Mouse (Mus musculus): ENCODE results near the gene Tspo.
A peak's percentile ranks its signal among the peaks of the same experiment; 100 is the strongest.

The Tspo gene

GRCm38 (mm10) chr15:83583419-83584156 lies 20.2 kb downstream of the Tspo start:
- DNase-seq (ENCODE audit: low read depth): no peak

GRCm38 (mm10) chr15:83584741-83585220 lies 21.4 kb downstream of the Tspo start:
- no peak for DNase-seq (ENCODE audit: low read depth)

- no peak for DNase-seq (ENCODE audit: low read depth)
Observed at GRCm38 (mm10) chr15:83590841-83591240, 27.4 kb downstream of the Tspo start.

- no peak for DNase-seq (ENCODE audit: low read depth)
Observed at GRCm38 (mm10) chr15:83591758-83592157, 28.4 kb downstream of the Tspo start.

- no peak for DNase-seq (ENCODE audit: low read depth)
Observed at GRCm38 (mm10) chr15:83592260-83593188, 29.1 kb downstream of the Tspo start.

GRCm38 (mm10) chr15:83593189-83593585 lies 29.8 kb downstream of the Tspo start:
- no peak for DNase-seq (ENCODE audit: low read depth)

- DNase-seq (ENCODE audit: low read depth): no peak
Observed at GRCm38 (mm10) chr15:83593702-83594512, 30.5 kb downstream of the Tspo start.

GRCm38 (mm10) chr15:83594513-83595363 lies 31.3 kb downstream of the Tspo start, which contains the start of gene Ttll12:
Ttll12 (minus strand) TSS chr15:83595157.
- DNase-seq (ENCODE audit: low read depth): peak; percentile 89

- no peak for DNase-seq (ENCODE audit: low read depth)
Observed at GRCm38 (mm10) chr15:83595364-83595711, 31.9 kb downstream of the Tspo start.

GRCm38 (mm10) chr15:83596833-83597232 lies 33.4 kb downstream of the Tspo start:
- no peak for DNase-seq (ENCODE audit: low read depth)

- DNase-seq (ENCODE audit: low read depth): no peak
Observed at GRCm38 (mm10) chr15:83601185-83601584, 37.8 kb downstream of the Tspo start.

GRCm38 (mm10) chr15:83602372-83603045 lies 39.1 kb downstream of the Tspo start:
- no peak for DNase-seq (ENCODE audit: low read depth)

GRCm38 (mm10) chr15:83603046-83603396 lies 39.6 kb downstream of the Tspo start:
- DNase-seq (ENCODE audit: low read depth): no peak

GRCm38 (mm10) chr15:83603426-83603825 lies 40.0 kb downstream of the Tspo start:
- no peak for DNase-seq (ENCODE audit: low read depth)

GRCm38 (mm10) chr15:83606216-83606615 lies 42.8 kb downstream of the Tspo start:
- DNase-seq (ENCODE audit: low read depth): no peak

GRCm38 (mm10) chr15:83606700-83607099 lies 43.3 kb downstream of the Tspo start:
- DNase-seq (ENCODE audit: low read depth): no peak

GRCm38 (mm10) chr15:83607115-83607802 lies 43.9 kb downstream of the Tspo start:
- peak; percentile 70 for DNase-seq (ENCODE audit: low read depth)

- DNase-seq (ENCODE audit: low read depth): no peak
Observed at GRCm38 (mm10) chr15:83615245-83615644, 51.9 kb downstream of the Tspo start.
